Mouse (Mus musculus) megakaryocyte progenitor cell, adult 5-6 weeks (primary cell): Measurements from ENCODE around the gene Erlec1. TPM values are rescaled to one million over a fixed set of nuclear protein-coding genes. Genes with fewer than 3 reads are reported as not detected.

Source experiments
- ATAC-seq: replicated peaks from 2 replicates; pipeline ENCODE4 v1.8.0; 2016; ENCODE audit warnings: mild to moderate bottlenecking, moderate TSS enrichment, inconsistent platforms; ENCODE audit not compliant: poor library complexity
- total RNA-seq, 2 experiments: library from RNA; stranded (forward) in 1 of 2; stranded (reverse) in 1 of 2; fragments of 157-497, 149-512 nt in 1 of 2; fragments of 200-1000 nt in 1 of 2; gene quantifications; 2 replicates each; pipeline versions ENCODE4 v1.2.3 to v1.2.4; 2015 to 2017

Erlec1 gene
- total RNA-seq (2015), result 43.6 and 48.1 TPM in 2 replicates
- total RNA-seq (2017), result 20.9 and 31.6 TPM in 2 replicates

DNA sequence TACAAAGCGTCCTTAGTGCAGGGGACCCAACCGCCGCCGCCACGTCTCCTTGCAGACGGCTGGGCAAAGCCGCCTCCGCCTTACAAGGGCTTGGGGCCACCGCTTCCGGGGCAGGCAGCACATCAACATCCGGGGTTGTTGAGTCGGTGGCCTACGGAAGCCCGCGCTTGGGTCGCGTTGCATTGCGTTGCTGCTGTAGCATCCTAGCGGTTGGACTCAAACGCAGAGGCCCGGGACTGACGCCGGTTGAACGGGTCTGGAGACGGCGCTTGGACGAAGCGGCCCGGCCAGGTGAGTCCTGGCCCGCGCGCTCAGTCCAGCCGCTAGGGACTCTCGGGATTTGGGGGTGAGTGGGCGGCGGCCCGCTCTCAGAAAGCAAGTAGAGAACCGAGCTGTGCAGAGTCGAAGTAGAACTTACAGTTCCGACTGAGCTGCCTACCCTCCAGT lies at the start of gene Erlec1:
Erlec1 (minus strand) TSS at position 57 of the 447 bp plus-strand sequence.
- ATAC-seq, result peak; percentile 96

DNA sequence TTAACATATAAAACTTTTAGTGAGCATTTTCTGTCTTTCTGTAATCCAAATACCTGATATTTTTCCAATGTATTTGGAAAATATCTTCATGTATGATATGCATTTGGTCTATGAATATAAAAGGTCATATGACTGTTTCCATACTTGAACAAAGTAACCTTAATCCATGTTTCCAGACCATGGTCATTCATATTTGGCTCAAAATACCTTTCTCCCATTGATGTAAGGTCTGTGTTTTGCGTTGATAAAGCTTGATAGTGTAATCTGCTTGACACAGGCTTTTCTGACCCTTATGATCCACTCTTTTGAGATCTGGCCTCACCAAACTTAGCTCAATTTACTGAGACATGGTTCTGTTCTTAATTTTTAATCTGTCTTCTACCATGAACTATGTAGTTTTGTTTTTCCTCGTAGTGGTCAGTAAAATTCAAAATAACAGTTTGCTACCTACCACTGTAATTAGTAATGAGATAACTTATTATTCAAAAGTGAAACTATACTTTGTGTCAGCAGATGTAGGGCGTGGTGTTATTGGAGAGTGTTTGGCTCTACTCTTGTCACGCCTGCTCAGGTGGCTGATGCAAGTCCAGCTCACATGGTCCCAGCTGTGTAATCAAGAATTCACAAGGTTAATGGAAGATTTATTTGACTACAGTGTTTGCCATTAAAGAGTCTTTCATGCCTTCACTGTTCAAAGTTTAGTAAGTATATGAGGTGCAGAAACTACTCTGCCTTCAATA lies 47.2 kb upstream of the Erlec1 start:
- ATAC-seq, result peak; percentile 68

DNA sequence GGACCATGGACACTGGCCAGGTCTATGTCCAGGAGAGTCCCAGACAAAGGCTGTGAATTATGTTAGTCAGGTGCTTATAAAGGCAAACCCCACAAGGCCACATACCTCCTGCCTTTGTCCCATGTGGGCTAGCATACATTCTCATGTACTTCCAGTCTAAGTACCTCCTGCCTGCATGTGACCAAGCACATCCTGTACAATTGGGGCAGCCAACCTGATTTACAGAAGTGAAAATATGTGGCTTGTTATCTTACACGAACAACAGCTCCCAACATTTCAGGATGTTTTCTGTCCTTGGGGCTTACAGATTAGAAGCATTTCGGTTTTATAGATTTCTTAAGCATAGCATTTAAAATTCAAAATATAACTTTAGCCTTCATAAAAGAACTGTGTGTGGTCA lies 45.9 kb upstream of the Erlec1 start:
- peak; percentile 84 for ATAC-seq

DNA sequence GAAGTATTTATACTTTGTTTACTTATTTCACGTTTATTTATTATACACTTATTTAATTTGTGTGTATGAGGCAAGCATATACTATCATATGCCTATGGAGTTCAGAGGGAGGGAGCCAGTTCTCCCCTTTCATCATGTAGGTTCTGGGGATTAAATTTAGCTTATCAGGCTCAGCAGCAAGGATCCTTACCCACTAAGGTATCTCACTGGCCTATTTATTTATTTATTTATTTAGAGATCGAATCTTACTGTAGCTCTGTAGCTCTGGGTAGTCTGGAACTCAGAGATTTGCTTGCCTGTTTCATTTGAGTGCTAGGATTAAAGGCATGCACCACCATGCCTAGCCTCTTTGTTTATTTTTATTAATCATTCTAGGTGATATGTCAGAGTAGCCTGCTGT lies 44.6 kb upstream of the Erlec1 start:
- no peak for ATAC-seq

DNA sequence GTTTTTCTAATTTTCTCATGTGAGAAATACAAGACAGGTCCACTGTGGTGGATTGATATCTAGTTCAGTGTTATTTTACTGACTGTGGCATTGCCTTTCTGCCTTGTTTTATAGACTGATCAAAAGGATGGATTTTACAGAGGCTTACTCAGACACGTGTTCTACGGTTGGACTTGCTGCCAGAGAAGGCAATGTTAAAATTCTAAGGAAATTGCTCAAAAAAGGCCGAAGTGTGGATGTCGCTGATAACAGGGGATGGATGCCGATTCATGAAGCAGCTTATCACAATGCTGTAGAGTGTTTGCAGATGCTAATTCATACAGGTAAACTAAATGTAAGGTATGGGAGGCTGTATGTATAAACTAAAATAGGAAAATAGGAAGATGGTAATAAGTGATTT lies 44.1 kb upstream of the Erlec1 start:
- ATAC-seq, result no peak

DNA sequence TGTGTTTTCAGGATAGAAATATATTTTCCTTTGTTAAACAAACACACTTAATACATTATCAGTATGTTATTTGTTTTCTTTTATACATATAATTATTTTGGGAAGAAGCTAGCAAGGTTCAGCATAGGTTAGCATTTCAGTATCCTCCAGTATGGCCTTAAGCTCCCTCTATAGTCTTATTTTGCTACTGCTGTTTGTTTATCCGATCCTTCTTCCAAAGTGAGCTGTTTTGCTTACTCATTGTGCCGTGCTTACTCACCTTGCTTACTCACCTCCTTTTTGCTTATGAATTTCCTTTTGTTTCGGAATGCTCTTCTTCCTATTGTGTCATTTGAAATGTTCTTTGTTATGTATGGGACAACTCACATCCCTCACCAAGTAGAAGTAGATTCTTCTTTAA lies 42.5 kb upstream of the Erlec1 start:
- no peak for ATAC-seq

DNA sequence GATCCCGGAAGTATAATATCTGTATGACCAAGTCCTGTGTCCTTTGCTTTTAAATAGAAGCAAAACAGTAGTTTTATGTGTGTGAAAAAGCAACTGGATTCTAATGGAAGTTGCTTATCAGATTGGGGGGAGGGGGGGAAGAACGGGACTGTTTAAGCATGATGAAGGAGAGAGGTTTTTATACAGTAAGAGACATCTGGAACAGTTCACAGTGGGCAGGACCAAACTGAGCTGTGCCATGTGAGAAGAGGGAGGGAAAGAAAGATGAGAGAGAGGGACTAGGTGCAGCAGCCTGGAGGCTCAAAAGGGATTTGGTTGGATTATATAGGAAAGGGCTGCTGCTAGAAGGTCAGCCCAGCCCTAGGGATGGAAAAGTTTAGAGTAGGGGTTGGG lies 32.5 kb upstream of the Erlec1 start:
- ATAC-seq, result peak; percentile 56

DNA sequence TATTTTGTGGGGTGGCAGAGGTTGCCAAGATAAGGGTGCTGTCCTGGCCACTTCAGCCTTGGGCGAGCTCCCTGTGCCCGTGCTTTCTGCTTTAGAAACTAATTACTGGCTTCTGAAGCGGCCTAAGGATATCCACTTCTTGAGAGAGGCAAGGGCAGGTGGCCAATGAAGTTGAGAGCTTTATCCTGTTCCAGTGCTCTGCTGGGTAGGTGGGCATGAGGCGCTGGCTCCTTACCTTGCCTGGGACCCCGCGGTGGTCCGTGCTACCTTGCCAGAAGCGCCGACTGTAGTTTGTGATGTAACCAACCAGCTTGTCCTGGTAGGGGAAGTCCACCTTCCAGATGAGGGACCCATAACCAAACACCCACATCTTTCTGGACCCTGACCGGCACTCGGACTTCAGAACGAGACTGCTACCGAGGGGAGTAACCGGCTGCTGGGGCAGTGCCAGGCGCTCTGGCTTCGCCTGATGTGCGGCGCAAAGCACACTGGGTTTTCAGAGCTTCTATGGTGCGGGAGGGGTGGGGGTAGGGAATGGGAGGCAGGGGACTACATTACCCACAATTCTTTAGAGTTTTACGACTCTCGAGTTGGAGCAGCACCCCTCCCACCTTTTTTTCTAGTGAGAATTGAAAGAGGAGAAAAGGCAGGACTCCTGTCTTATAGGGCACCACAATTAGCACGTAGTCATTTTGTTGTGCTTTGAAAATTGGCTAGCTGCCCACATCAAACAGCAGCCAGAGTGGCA lies 31.9 kb upstream of the Erlec1 start, which contains the start of gene Chac2:
Chac2 (minus strand) TSS at position 474 of the 748 bp plus-strand sequence.
- ATAC-seq, result peak; percentile 96

DNA sequence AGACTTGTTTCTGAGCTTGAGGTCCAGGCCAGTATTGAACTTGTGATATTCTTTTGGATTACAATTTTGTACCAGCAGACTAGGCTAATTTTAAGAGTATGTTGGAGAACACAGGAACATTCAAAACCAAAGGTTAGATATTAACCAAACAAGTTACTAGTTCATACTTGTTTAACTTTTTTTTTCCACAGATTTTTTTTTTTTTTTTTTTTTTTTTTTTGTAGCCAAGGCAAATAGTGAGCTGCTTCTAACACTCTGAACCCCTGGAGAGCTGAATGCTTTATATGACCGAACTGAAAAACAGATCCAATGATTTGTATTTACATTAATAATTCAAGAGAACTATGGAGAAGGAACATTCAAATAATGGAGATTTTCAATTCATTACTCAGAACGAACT lies 31.1 kb upstream of the Erlec1 start:
- ATAC-seq, result no peak

DNA sequence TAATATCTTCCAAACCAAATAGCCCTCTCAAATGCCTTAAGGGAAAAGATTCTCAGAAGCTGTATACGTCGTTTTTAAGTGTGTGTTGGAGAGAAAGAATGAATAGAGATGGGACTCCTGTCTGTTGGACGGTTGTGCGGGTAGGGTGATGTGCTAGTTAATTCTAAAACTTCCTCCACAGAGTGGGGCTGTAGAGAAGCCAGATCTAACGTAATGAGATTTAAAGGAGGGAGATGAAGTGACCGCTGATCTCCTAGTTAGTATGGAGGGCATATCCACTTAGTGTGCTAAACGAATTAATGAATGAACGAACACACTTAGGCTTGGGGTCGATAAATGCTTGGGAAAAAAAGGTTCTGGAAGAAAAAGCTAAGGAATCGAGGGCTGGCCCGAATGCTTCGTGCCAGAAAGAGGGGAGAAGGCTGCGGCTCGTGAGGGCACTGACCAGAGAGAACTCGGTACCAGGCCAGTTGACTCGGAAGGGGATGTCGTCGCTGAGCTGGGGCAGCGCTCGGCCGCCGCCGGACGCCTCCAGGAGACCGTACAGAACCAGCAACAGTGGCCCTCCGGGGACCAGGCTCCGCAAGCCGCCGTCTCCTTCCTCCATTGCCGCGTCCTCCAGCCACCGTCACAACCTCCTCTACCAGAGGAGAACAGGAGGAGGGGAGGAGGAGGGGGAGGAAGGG lies 523 bp downstream of the Erlec1 start:
- peak; percentile 73 for ATAC-seq

DNA sequence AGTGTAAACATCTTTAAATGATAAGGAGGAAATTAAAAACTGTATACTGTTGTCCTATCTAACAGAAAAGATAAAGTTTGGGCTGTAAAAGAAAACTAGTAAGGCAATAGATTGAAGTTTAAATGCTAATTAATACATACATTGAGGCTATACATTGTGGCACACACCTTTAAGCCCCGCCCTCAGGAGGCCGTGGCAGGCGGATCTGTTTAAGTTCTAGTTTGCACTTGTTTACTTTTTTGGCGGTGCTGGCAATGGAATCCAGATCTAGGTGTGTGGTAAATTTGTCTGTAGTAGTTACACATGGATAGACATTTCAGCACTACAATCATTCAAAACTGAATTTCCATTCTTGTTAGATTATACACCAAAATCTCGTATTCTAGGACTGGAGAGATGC lies 1.3 kb downstream of the Erlec1 start:
- ATAC-seq, result no peak

DNA sequence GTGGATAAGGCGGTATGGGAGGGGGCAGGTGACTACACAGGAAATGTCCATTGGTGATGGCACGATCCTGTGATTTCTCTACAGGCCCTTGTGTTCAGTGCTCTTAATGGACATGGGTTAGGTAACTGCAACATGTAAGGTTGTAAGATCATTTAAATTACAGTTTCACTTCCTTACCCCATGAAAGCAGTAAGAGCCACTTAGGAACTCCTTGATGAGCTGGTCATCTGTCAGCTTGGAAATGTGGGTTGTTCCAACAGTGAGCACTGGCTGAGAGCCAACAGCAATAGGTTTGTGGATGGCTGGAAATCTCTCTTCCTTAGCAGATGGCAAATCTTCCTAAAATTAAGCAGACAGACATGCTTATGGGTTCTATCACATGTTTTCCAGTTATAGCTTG lies 10.6 kb downstream of the Erlec1 start:
- ATAC-seq, result peak; percentile 54

DNA sequence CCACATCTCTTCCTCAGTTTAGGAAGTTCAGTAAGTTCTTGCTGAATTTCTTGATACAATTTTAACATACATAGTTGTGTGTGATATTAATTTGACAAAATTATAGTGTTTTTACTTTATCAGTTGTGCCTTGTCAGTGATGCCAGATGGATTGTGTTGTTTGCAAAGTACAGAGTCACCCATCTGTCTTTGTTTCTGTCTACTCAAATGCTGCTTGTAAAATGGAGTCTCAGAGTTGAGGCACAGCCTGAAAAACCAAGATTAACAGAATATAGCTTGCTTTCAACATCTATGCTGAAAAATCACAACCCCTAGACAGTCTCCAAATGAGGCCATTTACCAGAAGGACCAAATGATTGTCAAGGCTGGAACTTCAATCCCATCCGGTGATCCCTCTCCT lies 25.6 kb downstream of the Erlec1 start:
- peak; percentile 38 for ATAC-seq

DNA sequence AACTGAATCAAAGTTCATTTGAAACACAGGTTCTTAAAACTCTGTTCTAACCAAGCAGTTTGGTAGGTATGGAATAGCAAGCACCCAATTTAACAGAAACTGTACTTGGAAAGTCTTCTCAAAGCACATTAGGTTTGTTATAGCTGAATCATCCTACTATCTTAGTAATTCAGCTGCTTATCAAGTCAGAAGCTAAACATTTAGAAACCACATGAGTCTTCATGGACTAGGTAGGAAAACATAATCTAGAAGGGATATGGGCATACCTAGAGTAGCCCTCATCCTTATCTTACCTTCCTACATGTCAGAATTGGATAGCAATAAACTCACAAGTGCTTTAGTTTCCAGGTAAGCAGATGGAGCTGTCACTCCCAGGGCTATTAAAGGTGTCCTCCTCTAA lies 26.1 kb downstream of the Erlec1 start:
- peak; percentile 87 for ATAC-seq

DNA sequence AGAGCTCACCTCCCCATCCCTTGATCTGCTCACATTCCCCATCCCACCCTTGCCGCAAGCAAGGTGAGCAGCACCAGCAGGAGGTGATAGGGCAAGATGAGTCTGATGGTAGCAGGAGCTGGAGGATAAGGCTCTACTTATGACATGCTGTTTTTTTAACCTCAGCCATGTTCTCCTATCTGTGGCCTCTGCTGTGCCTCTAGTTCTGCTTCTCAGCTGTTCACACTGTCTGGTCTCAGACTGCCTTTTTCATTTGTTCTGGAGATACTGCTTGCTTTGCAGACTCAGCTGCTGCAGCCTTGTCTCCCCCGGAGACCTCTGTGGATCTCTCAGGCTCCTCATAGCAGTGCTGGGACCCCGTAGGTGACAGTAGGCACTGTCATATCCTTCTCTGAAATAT lies 30.9 kb downstream of the Erlec1 start:
- ATAC-seq, result no peak

DNA sequence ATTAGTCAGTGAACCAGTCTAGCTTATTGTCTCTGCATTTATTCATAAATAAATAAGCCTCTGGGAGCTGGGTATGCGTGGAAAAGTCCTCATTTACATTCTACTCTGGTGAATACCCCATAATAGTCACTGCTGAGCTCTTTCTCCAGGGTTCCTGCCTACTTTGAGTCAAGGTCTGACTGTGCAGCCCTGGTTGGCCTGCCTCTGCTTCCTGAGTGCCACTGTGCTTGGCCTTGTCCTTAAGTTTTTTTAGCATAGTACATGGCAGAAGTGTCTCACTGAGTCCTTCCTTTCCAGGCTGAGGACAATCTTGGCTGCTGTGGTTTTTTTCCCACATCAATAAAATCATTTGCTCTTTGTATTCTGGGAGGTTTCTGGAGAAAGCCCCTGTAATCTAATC lies 33.5 kb downstream of the Erlec1 start:
- ATAC-seq, result no peak

DNA sequence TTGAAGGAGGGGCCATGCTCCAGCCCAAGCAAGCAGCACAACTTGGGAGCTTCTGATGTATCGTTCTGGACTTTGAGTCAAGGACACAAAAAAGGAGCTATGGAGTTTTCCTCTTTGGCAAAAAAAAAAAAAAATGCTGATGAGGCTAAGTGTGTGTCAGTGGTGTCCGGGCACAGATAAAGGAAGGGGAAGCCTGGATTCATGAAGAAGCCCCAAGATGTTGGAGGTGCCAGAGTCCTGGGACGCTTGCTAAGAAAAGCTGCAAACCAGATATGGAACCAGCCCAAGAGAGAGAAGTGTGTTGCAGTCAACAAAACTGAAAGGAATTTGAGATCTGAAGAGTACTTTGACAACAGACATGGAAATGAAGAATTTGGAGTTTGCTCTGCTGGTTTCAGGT lies 41.8 kb downstream of the Erlec1 start:
- ATAC-seq, result no peak

DNA sequence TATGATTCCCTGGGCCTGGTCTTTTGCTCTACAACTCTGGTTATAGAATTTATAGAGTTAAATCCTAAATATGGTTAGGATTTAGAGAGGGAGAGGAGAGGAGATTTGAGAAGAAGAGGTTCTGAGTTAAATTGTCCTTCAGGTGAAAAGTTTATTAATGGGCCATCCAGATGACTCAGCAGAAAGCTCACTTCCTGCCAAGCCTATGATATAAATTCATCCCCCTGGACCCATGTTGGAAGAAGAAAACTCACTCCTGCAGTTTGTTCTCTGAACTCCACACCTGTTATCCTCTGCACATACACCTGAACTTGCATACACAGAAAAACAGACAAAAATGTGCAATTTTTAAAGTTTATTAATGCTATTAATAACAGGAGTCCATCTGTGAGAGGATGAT lies 54.8 kb downstream of the Erlec1 start:
- ATAC-seq, result no peak

DNA sequence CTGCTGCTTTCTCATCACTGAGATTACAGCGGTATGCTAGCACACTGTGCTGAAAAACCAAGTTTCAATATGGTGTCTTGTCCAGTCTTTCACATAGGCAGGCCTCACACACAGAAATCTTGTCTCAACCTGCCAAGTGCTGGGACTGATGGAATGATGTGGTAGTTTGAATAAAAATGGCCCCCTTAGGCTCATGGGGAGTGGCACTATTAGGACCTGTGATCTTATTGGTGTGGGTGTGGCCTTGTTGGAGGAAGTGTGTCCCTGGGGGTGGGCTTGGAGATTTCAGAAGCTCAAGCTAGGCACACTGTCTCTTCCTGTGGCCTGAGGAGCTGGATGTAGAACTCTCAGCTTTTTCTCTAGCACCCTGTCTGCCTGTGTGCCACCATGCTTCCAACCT lies 57.9 kb downstream of the Erlec1 start:
- ATAC-seq, result no peak

DNA sequence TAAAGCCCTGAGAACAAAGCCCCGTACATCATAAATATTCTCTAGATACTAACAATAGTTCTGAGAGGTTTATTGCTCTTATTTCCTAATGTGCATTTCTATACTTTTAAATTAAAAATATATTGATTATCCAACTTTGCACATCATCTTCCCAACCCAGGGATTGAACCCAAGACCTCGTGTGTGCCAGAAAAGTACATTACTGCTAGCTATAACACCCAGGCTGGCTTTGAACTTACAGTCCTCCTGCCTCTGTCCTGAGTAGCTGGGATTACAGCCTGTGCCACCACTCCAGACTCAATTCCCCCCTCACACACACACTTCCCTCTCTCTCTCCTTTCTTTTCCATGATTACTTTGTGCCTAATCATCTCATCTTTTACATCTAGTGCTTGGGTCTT lies 66.0 kb downstream of the Erlec1 start:
- no peak for ATAC-seq

DNA sequence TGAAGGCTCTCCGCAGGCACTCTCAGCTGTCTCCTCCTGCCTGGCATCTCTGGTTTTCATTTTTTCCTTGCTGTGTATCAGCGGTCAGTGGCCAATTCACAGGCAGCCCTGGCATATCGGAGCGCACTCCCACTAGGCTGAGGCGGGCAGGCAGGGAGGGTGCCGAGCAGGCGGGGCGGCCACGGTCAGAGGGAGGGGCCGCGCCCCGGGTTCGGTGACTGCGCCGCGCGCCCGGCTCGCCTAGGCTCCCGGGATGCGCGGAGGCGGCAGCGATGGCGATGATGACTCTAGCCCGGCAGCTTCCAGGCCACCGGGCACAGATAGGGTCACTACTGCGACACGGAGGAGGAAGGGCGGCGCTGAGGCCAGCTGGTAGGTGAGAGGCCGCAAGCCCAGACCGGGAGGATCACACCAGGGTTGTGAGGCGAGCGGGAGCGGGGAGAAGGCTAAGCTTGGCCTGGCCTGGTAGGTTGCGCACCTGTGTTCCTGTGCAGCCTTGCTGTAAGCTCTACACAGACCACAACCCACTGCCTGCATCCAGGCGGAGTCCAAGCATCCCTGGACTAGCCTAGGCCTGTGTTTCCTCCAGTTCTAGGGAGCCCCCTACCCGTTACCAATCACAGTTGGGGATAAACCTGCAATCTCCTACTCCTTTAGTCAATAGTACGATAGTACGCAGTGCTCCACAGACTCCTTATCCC lies 68.8 kb downstream of the Erlec1 start, which contains the start of the genes Gpr75 and Asb3:
Gpr75 (plus strand) TSS at position 188 of the 701 bp plus-strand sequence.
Asb3 (plus strand) TSS at position 246 of the 701 bp plus-strand sequence.
- ATAC-seq, result peak; percentile 90
